Mouse (Mus musculus) liver, adult 2 months (tissue): ENCODE results near the gene Ptprn2.

ENCODE experiments used
- CTCF ChIP-seq: fragments of 200-500 bp; IDR thresholded peaks from 2 replicates; pipeline ENCODE4 v1.5.1; 2011; ENCODE audit warnings: low read depth, low read length, control low read depth
- POLR2A ChIP-seq: fragments of 200-500 bp; IDR thresholded peaks from 2 replicates; pipeline ENCODE4 v1.6.1; 2011; ENCODE audit warnings: low read length, control low read depth; ENCODE audit not compliant: insufficient read depth; ENCODE audit errors: extremely low read depth

- TF ChIP-seq POLR2A (no peak), CTCF (no peak)
Measured at GRCm38 (mm10) chr12:116569568-116569967, 84.0 kb downstream of the Ptprn2 start.
